Mouse (Mus musculus) brain, embryonic 18.5 days (tissue): ENCODE results near the gene Tbc1d17.

Experiments used
- DNase-seq: peaks from one replicate; pipeline ENCODE4 v3.0.0-alpha.2; 2012; ENCODE audit warnings: low read depth, low spot score

Gene Tbc1d17

GRCm38 (mm10) chr7:44868919-44869696 is 20.2 kb upstream of the Tbc1d17 start:
- DNase-seq: no peak

- no peak for DNase-seq
Observed at GRCm38 (mm10) chr7:44868465-44868864, 19.6 kb upstream of the Tbc1d17 start.

- no peak for DNase-seq
Observed at GRCm38 (mm10) chr7:44867802-44868201, 18.9 kb upstream of the Tbc1d17 start.

- DNase-seq: no peak
Observed at GRCm38 (mm10) chr7:44867010-44867702, 18.3 kb upstream of the Tbc1d17 start.

- DNase-seq: no peak
Observed at GRCm38 (mm10) chr7:44866276-44867009, 17.6 kb upstream of the Tbc1d17 start.

- no peak for DNase-seq
Observed at GRCm38 (mm10) chr7:44864595-44865542, 16.0 kb upstream of the Tbc1d17 start.

GRCm38 (mm10) chr7:44863982-44864494 is 15.2 kb upstream of the Tbc1d17 start:
- no peak for DNase-seq

- DNase-seq: no peak
Observed at GRCm38 (mm10) chr7:44863210-44863609, 14.3 kb upstream of the Tbc1d17 start.

GRCm38 (mm10) chr7:44862434-44862833 is 13.6 kb upstream of the Tbc1d17 start:
- DNase-seq: no peak

- no peak for DNase-seq
Observed at GRCm38 (mm10) chr7:44861429-44861816, 12.5 kb upstream of the Tbc1d17 start.

GRCm38 (mm10) chr7:44860576-44861428 is 11.9 kb upstream of the Tbc1d17 start:
- DNase-seq: no peak

GRCm38 (mm10) chr7:44859896-44860295 is 11.0 kb upstream of the Tbc1d17 start:
- no peak for DNase-seq

- no peak for DNase-seq
Observed at GRCm38 (mm10) chr7:44857905-44858304, 9.0 kb upstream of the Tbc1d17 start.

GRCm38 (mm10) chr7:44857042-44857552 is 8.2 kb upstream of the Tbc1d17 start, which contains the start of gene Pnkp:
Gene Pnkp, plus strand, starts transcription at chr7:44857139.
- DNase-seq: peak; percentile 88

- DNase-seq: no peak
Observed at GRCm38 (mm10) chr7:44856265-44856916, 7.5 kb upstream of the Tbc1d17 start.

- no peak for DNase-seq
Observed at GRCm38 (mm10) chr7:44855036-44855435, 6.2 kb upstream of the Tbc1d17 start.

GRCm38 (mm10) chr7:44854356-44855031 is 5.6 kb upstream of the Tbc1d17 start:
- no peak for DNase-seq

GRCm38 (mm10) chr7:44853596-44854355 is 4.9 kb upstream of the Tbc1d17 start:
- DNase-seq: no peak
